Mouse (Mus musculus) gastrocnemius, adult 2 months (tissue): ENCODE measurements around the gene 3110040N11Rik. TPM values are rescaled to one million over a fixed set of nuclear protein-coding genes. Genes with fewer than 3 reads are reported as not detected.

Source experiments
- DNase-seq: peaks from one replicate; pipeline ENCODE4 v3.0.0; 2022
- H3K27ac ChIP-seq: fragments of 200-600 bp; 2 replicates; pipeline ENCODE4 v1.8.1; 2022; ENCODE audit warnings: mild to moderate bottlenecking
- H3K4me3 ChIP-seq: fragments of 200-600 bp; 2 replicates; pipeline ENCODE4 v1.8.1; 2022; ENCODE audit warnings: mild to moderate bottlenecking, moderate library complexity
- CTCF ChIP-seq: fragments of 200-600 bp; IDR thresholded peaks from 2 replicates; pipeline ENCODE4 v1.8.1; 2022; ENCODE audit warnings: antibody characterized with exemption, mild to moderate bottlenecking, moderate library complexity
- intact Hi-C: fragments of 180-260 bp; cut with DNase I; formaldehyde crosslinking; loops from one replicate; pipeline ENCODE4 v1.15.1; 2025
- total RNA-seq, 2 experiments: library from RNA; stranded (reverse); gene quantifications; 2 replicates each; pipeline ENCODE4 v1.2.3; 2021

3110040N11Rik gene
- total RNA-seq, 2 experiments from 2014 or later = 17.3 to 23.7 TPM

DNA sequence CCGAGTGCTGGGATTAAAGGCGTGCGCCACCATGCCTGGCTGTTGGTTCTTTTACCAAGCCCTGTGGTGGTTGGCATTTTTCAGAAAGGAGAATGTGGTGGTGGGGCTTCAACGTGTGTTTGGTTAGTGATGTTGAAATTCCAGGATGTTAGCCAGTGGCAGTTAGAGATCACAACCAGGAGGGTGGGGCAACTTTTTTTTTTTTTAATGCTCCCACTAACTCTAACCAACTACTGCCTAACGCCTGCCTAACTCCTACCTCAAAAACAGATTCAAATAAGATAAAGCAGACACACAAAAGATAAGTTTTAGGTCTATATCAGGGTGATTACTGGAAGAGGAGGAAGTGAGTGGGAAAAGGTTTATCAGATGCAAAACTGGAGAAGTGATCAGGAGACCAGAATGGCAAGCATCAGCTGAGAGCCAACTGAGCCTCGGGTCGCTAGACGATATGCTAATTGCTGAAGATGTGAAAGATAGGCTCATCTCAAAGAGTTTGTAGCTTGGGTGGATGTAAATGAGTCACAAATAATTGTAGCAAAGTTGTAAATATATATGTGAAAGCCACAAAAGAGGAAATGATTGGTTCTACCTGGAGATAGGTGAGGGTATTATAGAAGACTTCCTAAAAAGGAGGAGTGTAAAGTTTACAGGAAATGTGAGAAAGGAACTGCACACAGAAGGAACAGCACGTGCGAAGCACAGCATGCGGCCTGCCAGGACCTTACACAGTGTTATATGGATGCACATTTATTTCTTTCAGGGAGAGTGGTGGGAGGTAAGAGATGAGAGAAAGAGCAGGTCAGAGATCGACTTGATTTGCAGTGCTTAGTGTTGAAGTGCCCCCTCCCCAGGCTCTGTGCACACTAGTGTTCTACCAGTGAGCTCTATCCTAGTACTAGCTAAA lies 56.8 kb downstream of the 3110040N11Rik start:
- Histone ChIP-seq H3K4me3 (no peak overlapping the region), H3K27ac (no peak overlapping the region)
- intact Hi-C loops = no loop called here
- TF ChIP-seq CTCF = no peak
- DNase-seq = no peak

Other genes starting within 250 kb of the 3110040N11Rik start
- 100 to 1,000 TPM; 311 to 349 TPM for gene Fsd2, start 222.5 kb downstream of the 3110040N11Rik start, total RNA-seq
- 10 to 100 TPM in 1 of 2 experiments, 1 to 10 TPM in 1; 6.9 to 11.2 TPM for gene Whamm, start 218.2 kb downstream of the 3110040N11Rik start, total RNA-seq
- gene Homer2, start 82.0 kb downstream of the 3110040N11Rik start, total RNA-seq = 100 to 1,000 TPM in 1 of 2 experiments, 10 to 100 TPM in 1; 39.9 to 102 TPM
- 10 to 100 TPM; 23.8 to 24.8 TPM for gene Ramac, start 26.6 kb downstream of the 3110040N11Rik start, total RNA-seq
- gene Btbd1, start 40.0 kb upstream of the 3110040N11Rik start, total RNA-seq = 100 to 1,000 TPM; 145 to 194 TPM
- gene Gm10160, start 66.3 kb upstream of the 3110040N11Rik start, total RNA-seq = not detected
- 10 to 100 TPM in 1 of 2 experiments, 1 to 10 TPM in 1; 5.8 to 13.1 TPM for gene Tm6sf1, start 69.5 kb upstream of the 3110040N11Rik start, total RNA-seq
- gene Hdgfl3, start 145.0 kb upstream of the 3110040N11Rik start, total RNA-seq = 1 to 10 TPM; 1.3 to 2.6 TPM
- gene Bnc1, start 202.8 kb upstream of the 3110040N11Rik start, total RNA-seq = not detected